Mouse (Mus musculus) megakaryocyte, embryonic 14.5 days (primary cell): Measurements from ENCODE around the gene Lmod1. TPM values are rescaled to one million over a fixed set of nuclear protein-coding genes. Genes with fewer than 3 reads are reported as not detected.

Experiments
- H3K27me3 ChIP-seq: replicated peaks from 2 replicates; pipeline ENCODE3; 2012; ENCODE audit warnings: inconsistent platforms
- H3K36me3 ChIP-seq: replicated peaks from 2 replicates; pipeline ENCODE3; 2012; ENCODE audit warnings: low read length, inconsistent platforms, mixed read lengths
- H3K4me1 ChIP-seq: 2 replicates; pipeline ENCODE4 v1.6.1; 2012; ENCODE audit warnings: inconsistent platforms
- H3K4me3 ChIP-seq: replicated peaks from 2 replicates; pipeline ENCODE3; 2012; ENCODE audit warnings: moderate library complexity, mild to moderate bottlenecking, inconsistent platforms
- H3K9me3 ChIP-seq: 2 replicates; pipeline ENCODE4 v1.6.1; 2012; ENCODE audit warnings: inconsistent platforms
- FLI1 ChIP-seq: IDR thresholded peaks from 2 replicates; pipeline ENCODE4 v1.6.1; 2012; ENCODE audit warnings: low read length, inconsistent platforms, mixed read lengths
- GATA1 ChIP-seq: IDR thresholded peaks from 3 replicates; pipeline ENCODE4 v1.6.1; 2012; ENCODE audit warnings: mixed read lengths, low read length, inconsistent platforms, borderline replicate concordance
- polyA plus RNA-seq: library from polyadenylated mRNA; stranded (reverse); fragments of >175 nt; gene quantifications from 2 replicates; pipeline ENCODE4 v1.2.3, GENCODE M21; 2012; ENCODE audit warnings: low replicate concordance; ENCODE audit not compliant: insufficient read depth

The Lmod1 gene
- polyA plus RNA-seq, 1 experiment, result not detected

- Histone ChIP-seq H3K36me3 (no peaks in the 10 kb centered on the region), H3K9me3 (peaks cover 7% of the 10 kb centered on the region), H3K4me1 (peaks cover 6% of the 10 kb centered on the region; the same call in 1 of the 2 replicates), H3K4me3 (no peak overlapping the region), H3K27me3 (peaks cover 67% of the 10 kb centered on the region)
- TF ChIP-seq FLI1 (no peak), GATA1 (no peak)
Measured at GRCm38 (mm10) chr1:135359071-135359470, 34.5 kb downstream of the Lmod1 start.

GRCm38 (mm10) chr1:135361491-135361890, 36.9 kb downstream of the Lmod1 start:
- Histone ChIP-seq H3K36me3 (no peaks in the 10 kb centered on the region), H3K9me3 (peaks cover 7% of the 10 kb centered on the region), H3K4me1 (peaks cover 6% of the 10 kb centered on the region; the same call in 1 of the 2 replicates), H3K4me3 (no peak overlapping the region), H3K27me3 (peaks cover 66% of the 10 kb centered on the region)
- TF ChIP-seq FLI1 (no peak), GATA1 (no peak)

- Histone ChIP-seq H3K4me3 (no peak overlapping the region), H3K36me3 (no peaks in the 10 kb centered on the region), H3K9me3 (peaks cover 7% of the 10 kb centered on the region), H3K4me1 (peaks cover 9% of the 10 kb centered on the region), H3K27me3 (peaks cover 69% of the 10 kb centered on the region)
- no peak for TF ChIP-seq GATA1
- no peak for TF ChIP-seq FLI1
Measured at GRCm38 (mm10) chr1:135362115-135362514, 37.5 kb downstream of the Lmod1 start.

GRCm38 (mm10) chr1:135363446-135363845, 38.8 kb downstream of the Lmod1 start:
- TF ChIP-seq GATA1 (no peak), FLI1 (no peak)

GRCm38 (mm10) chr1:135366380-135366779, 41.8 kb downstream of the Lmod1 start:
- no peak overlapping the region for H3K4me3 ChIP-seq
- TF ChIP-seq GATA1 (no peak), FLI1 (no peak)
- H3K27me3 ChIP-seq, result peaks cover 75% of the 10 kb centered on the region
- peaks cover 7% of the 10 kb centered on the region for H3K9me3 ChIP-seq
- no peaks in the 10 kb centered on the region for H3K36me3 ChIP-seq
- H3K4me1 ChIP-seq, result peaks cover 33% of the 10 kb centered on the region

More at GRCm38 (mm10) chr1:135363446-135363845, 38.8 kb downstream of the Lmod1 start:
- peaks cover 12% of the 10 kb centered on the region for H3K4me1 ChIP-seq
- no peak overlapping the region for H3K4me3 ChIP-seq
- peaks cover 7% of the 10 kb centered on the region for H3K9me3 ChIP-seq
- no peaks in the 10 kb centered on the region for H3K36me3 ChIP-seq
- peaks cover 64% of the 10 kb centered on the region for H3K27me3 ChIP-seq

- Histone ChIP-seq H3K4me1 (peaks cover 33% of the 10 kb centered on the region), H3K4me3 (no peak overlapping the region), H3K27me3 (peaks cover 78% of the 10 kb centered on the region), H3K9me3 (peaks cover 2% of the 10 kb centered on the region), H3K36me3 (no peaks in the 10 kb centered on the region)
- TF ChIP-seq GATA1 (no peak), FLI1 (no peak)
Measured at GRCm38 (mm10) chr1:135367005-135367404, 42.4 kb downstream of the Lmod1 start.

GRCm38 (mm10) chr1:135367595-135367994, 43.0 kb downstream of the Lmod1 start:
- Histone ChIP-seq H3K4me1 (peaks cover 33% of the 10 kb centered on the region), H3K36me3 (no peaks in the 10 kb centered on the region), H3K4me3 (no peak overlapping the region), H3K27me3 (peaks cover 84% of the 10 kb centered on the region), H3K9me3 (no peaks in the 10 kb centered on the region)
- TF ChIP-seq GATA1 (no peak), FLI1 (no peak)

GRCm38 (mm10) chr1:135368245-135368644, 43.6 kb downstream of the Lmod1 start:
- Histone ChIP-seq H3K4me1 (peaks cover 33% of the 10 kb centered on the region), H3K36me3 (no peaks in the 10 kb centered on the region), H3K27me3 (peaks cover 90% of the 10 kb centered on the region), H3K4me3 (peak overlapping the region; percentile 90), H3K9me3 (no peaks in the 10 kb centered on the region)
- TF ChIP-seq FLI1 (no peak), GATA1 (no peak)

- peaks cover 33% of the 10 kb centered on the region for H3K4me1 ChIP-seq
- no peak for TF ChIP-seq FLI1
- TF ChIP-seq GATA1, result no peak
- no peaks in the 10 kb centered on the region for H3K36me3 ChIP-seq
- peaks cover 88% of the 10 kb centered on the region for H3K27me3 ChIP-seq
- H3K9me3 ChIP-seq, result no peaks in the 10 kb centered on the region
- H3K4me3 ChIP-seq, result peak overlapping the region; percentile 90
Measured at GRCm38 (mm10) chr1:135368982-135369381, 44.4 kb downstream of the Lmod1 start.

- no peaks in the 10 kb centered on the region for H3K9me3 ChIP-seq
- H3K27me3 ChIP-seq, result peaks cover 88% of the 10 kb centered on the region
- peak overlapping the region; percentile 90 for H3K4me3 ChIP-seq
- no peak for TF ChIP-seq GATA1
- TF ChIP-seq FLI1, result no peak
- H3K4me1 ChIP-seq, result peaks cover 37% of the 10 kb centered on the region
- H3K36me3 ChIP-seq, result no peaks in the 10 kb centered on the region
Measured at GRCm38 (mm10) chr1:135369415-135369814, 44.8 kb downstream of the Lmod1 start.
